Mouse (Mus musculus) cerebellum, adult 11-12 months (tissue): ENCODE measurements around the gene Gatad2b.
A peak's percentile ranks its signal among the peaks of the same experiment; 100 is the strongest.
"Not testable (repeated sequence)": the region's sequence is repeated elsewhere in the genome, so short reads cannot be mapped to it uniquely, and the experiment has no call there.

Experiments used
- DNase-seq: peaks from one replicate; pipeline ENCODE4 v3.0.0; 2022

Gene Gatad2b

GRCm38 (mm10) chr3:90265932-90266741, 26.8 kb upstream of the Gatad2b start:
- DNase-seq = peak; percentile 77

DNA sequence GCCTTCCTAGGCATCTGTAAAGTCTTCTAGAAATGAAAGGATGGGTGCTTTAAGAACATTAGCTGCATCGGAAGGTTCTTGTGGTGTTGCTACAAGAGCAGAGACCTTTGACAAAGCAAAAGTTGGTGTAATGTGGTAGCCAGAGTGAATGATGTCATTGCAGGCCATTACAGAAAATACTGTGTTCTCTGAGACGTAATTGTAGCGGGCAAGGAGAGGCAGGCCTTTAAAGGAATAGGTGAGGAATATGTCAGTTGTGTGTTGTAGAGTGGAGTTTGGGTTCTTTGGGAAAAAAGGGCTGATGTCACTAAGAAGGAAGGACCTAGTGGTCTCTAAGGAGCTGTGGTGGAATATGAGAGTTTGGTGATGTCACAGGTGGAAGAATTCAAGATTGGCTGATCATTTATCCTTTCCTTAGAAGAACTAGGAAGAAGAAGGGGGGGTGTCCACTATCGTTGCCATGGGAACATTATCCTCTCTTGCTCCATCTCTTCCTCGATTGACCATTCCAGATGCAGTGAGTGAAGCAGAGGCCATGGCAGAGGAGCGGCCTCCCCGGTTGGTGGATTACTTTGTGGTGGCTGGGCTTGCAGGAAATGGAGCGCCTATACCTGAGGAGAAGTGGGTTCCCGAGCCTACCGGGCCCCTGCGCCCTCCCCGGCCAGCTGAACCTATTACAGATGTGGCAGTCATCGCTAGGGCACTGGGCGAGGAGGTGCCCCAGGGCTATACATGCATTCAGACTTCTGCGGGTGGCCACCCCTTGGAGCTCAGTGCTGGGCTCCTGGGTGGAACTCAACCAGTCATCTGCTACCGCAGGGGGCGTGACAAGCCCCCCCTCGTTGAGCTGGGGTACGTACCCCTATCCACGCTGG, 25.8 kb upstream of the Gatad2b start:
- peak; percentile 61 for DNase-seq

DNA sequence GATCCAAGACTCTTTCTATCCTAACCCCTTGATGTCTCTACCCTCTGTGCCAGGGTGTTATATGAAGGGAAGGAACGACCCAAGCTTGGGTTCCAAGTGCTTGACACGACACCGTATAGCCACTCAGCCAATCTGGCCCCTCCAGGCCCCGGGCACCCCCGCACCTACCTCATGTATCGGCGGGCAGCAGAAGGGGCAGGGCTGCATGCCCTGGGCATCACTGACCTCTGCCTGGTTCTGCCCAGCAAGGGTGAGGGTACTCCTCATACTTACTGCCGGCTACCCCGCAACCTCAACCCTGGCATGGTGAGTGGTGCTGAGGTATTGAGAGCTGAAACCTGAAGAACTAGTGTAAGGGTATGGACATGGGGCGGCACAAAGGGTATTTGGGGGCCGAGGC, 24.8 kb upstream of the Gatad2b start:
- DNase-seq = peak; percentile 47

DNA sequence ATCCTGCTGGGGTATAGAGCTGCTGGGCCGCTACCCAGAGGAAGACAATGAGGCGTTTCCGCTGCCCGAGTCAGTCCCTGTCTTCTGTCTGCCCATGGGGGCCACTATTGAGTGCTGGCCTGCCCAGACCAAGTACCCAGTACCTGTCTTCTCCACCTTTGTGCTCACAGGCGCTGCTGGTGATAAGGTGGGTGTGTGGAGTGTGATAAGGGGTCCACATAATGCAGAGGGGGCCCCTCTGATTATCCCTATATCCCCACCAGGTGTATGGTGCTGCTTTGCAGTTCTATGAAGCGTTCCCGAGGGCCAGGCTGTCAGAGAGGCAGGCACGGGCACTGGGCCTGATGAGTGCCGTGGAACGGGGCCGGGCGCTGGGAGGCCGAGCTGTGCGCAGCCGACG, 24.0 kb upstream of the Gatad2b start:
- no peak for DNase-seq

DNA sequence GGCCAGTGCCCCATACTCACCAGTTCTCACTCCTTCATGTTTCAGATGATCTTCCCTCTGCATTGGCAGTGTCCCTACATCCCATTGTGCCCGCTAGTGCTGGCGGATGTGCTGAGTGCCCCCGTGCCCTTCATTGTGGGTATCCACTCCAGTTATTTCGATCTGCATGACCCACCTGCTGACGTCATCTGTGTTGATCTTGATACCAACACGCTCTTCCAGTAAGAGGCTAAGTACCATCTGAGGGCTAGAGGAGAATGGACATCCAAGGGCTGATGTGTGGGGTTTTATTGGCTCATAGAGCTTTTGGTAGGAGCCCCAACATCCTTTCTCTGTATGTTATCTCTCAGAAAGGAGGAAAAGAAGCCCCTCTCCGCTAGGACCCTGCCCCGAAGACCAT, 22.2 kb upstream of the Gatad2b start:
- no peak for DNase-seq

DNA sequence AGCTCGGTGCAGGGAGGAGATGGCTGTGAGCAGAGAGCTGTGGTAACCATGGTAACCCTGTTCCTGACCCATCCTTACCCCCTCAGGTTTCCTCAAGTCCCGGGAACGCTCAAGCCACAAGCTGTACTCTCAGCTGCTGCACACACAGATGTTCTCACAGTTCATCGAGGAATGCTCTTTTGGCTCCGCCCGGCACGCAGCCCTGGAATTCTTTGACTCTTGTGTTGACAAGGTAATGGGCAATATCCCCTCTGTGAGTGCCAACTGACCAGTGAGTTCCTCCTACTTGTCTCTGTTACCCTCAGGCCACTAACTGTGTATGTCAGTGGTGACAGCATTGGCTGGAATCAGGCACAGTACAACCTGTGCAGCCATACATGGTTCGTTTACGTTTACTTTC, 20.8 kb upstream of the Gatad2b start:
- peak; percentile 29 for DNase-seq

- DNase-seq = peak; percentile 38
Observed at GRCm38 (mm10) chr3:90273855-90274254, 19.1 kb upstream of the Gatad2b start.

DNA sequence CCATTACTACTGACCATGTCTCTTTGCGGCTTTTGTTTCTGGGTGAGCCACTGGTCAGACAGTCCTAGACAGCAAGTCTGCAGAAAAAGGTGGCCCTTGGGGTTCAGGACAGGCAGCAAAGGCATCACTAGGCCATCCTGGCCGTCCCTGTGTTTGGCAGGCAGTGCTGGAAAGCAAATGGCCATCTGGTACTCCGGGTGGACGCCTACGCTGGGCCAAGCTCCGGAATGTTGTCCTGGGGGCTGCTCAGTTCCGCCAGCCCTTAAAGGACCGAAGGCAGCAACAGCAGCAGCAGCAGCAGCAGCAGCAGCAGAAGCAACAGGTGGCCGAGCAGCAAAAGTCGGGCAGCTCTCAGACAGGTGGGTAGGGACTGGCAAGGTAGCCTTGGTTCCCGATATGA, 17.7 kb upstream of the Gatad2b start:
- peak; percentile 86 for DNase-seq

- DNase-seq = peak; percentile 71
Observed at GRCm38 (mm10) chr3:90276858-90277257, 16.1 kb upstream of the Gatad2b start.

- peak; percentile 95 for DNase-seq
Observed at GRCm38 (mm10) chr3:90277793-90278192, 15.2 kb upstream of the Gatad2b start.

DNA sequence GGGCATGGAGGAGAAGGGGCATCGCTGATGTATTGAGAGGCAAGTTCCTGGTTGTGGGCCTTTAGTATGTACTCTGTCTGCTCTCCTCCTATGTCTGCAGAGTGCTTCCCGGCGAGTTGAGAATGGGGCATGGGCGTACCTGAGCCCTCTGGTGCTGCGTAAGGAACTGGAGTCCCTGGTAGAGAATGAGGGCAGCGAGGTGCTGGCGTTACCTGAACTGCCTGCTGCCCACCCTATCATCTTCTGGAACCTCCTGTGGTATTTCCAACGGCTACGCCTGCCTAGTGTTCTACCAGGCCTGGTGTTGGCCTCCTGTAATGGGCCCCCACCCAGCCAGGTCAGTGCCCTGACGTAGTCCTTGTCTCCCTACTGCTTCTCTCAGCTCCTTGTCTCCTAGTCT, 14.8 kb upstream of the Gatad2b start:
- peak; percentile 57 for DNase-seq

DNA sequence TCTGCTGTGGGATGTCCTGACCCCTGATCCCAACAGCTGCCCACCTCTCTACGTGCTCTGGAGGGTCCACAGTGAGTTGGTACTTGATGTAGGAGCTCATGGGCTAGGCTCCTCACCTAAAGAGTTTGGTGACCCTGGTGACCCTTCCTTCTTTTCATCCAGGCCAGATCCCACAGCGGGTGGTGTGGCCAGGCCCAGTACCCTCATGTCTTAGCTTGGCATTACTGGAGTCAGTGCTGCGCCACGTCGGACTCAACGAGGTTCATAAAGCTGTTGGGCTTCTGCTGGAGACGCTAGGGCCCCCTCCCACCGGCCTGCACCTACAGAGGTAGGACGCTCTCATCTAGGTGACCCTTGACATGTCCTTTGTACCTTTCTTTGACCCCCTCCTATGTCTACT, 13.8 kb upstream of the Gatad2b start:
- peak; percentile 47 for DNase-seq

DNA sequence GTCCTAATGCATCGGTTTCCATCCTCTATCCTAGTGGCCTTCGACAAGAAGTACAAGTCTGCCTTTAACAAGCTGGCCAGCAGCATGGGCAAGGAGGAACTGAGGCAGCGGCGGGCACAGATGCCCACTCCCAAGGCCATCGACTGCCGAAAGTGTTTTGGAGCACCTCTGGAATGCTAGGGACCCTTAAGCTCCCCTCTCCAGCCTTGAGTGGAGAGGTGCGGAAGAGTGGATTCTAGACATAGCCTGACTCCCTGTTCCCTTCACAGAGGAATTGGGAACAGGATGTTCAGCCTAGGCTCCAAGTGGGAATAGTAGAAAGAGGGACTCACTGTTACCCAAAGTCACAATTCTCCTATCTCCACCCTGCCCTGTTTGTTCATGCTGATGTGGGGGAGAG, 13.2 kb upstream of the Gatad2b start:
- peak; percentile 19 for DNase-seq

DNA sequence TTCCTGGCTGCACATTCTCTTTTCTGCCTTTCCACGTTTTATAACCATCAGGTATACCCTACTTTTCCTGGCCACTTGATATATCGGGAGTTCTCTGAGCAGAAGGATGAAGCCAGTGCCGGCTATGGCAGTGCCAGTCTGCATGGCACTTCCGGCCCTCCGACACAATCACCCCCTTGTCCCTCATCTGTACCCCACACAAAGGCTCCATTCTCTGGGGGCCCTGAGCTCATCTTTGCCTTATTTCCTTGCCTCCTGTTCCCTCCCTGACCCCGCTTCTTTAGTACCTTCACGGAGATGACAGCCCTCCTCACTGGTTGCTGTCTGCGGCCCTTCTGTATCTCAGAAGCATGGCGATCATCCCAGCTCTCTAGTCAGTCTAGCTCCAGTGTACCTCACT, 12.3 kb upstream of the Gatad2b start:
- peak; percentile 27 for DNase-seq

DNA sequence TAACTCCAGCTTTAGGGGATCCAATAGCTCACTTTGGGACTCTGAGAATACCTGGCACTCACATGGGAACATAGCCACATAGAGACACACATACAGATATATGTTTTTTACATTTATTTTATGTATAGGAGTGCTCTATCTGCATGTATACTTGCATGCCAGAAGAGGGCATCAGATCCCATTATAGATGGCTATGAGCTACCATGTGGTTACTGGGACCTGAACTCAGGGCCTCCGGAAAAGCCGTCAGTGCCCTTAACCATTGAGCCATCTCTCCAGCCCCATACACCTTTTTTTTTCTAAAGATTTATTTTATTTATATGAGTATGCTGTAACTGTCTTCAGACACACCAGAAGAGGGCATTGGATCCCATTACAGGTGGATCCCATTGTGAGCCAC, 8.8 kb upstream of the Gatad2b start:
- DNase-seq = no peak

DNA sequence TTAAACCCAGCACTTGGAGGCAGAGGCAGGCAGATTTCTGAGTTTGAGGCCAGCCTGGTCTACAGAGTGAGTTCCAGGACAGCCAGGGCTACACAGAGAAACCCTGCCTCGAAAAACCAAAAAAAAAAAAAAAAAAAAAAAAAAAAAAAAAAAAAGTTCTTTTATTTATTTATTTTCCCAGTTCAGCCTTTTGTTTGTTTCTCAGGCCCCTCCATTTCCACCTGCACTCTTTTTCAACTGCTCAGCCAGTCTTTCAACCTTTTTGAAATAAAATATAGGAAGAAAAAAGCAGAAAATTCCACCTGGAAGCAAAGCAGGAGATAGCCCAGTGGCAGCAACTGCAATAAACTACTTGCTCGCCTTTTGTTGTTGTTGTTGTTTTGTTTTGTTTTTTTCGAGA, 3.6 kb upstream of the Gatad2b start:
- DNase-seq = not testable (repeated sequence)

GRCm38 (mm10) chr3:90290602-90291001, 2.4 kb upstream of the Gatad2b start:
- DNase-seq = no peak

DNA sequence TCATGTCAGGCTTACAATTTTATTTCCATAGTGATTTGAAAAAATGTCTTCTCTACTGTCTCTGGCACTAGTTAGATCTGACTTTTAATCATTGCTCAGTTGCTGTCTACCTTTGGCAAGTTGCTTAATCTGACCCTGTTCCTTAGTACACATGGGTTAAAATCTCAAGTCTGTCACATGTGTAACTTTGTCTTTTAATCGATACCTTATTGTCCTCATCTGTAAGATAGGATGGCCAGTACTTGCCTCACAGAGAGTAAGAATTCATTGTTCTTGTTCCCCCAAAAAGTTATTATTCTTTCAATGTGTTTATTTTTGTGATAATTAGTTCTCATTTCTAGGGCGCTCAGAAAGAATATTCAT, 1.0 kb upstream of the Gatad2b start:
- DNase-seq = no peak

DNA sequence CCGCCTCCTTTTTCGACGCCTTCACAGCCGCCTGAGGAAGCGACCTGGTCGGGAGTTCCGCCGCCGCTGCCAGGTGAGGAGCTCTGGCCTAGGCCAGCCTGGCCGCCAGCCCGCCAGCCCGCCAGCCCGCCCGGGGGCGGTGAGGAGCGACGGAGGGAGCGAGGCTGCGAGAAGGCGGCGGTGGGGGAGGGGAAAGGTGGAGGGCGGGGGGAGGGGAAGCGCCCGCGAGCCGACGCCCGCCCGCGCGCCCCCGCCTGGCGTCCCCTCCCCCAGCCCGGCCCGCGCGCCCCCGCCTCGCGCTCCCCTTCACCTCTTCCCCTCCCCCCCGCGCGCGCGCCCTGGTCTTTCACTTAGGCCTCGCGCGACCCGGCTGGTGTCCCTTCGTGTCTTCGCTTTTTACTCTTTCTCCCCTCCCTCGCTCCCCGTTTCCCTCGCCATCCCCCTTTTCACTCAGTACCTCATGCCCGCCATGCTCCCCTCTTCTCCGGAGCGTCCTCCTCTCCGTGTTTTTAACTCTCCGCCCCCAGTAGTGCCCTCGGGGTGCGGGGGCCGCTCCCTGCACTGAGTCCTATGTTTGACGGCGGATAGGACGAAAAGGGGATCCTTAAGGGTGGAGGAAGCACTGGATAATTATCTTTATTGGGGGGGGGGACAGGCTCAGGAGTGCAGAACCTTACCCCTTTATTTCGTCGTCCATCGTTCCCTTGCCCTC, 530 bp downstream of the Gatad2b start:
- DNase-seq = peak; percentile 64

GRCm38 (mm10) chr3:90294064-90294440, 1.1 kb downstream of the Gatad2b start:
- DNase-seq = no peak

DNA sequence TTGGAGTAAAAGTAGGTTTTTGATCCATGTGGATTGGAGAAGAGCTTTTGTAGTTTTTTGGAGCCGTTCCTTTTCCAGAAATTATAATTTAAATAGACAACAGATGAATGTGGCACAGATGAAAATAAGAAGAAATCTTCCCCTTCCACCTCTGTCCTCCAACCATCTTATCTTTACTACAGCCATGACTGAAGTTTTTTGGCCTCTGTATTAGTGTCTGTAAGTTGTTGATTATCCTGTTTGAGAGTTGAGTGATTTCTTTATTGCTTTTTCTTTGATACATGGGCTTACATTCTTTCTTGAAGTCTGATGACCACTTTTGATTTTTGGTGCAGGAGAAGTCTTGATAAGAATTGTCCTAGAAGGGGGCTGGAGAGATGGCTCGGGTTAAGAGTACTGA, 1.7 kb downstream of the Gatad2b start:
- no peak for DNase-seq

DNA sequence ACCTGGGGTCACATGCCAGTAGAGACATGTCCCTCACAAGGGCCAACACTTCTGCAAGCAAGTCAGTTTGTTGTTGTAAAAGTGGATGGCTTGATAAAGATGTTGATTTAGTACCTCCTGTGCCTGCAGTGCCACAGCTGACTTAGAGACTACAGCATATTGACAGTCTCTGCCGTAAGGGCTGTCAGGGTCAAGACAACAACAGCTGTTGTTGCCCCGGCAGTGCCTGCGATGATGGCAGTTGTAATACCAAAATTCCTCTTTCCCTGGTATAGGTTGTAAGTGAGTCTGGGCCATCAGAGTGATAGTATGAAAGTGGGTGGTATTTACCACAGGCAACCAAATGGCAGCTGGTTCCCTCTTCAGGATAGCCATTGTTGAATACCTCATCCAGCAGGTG, 12.8 kb downstream of the Gatad2b start:
- DNase-seq = no peak

DNA sequence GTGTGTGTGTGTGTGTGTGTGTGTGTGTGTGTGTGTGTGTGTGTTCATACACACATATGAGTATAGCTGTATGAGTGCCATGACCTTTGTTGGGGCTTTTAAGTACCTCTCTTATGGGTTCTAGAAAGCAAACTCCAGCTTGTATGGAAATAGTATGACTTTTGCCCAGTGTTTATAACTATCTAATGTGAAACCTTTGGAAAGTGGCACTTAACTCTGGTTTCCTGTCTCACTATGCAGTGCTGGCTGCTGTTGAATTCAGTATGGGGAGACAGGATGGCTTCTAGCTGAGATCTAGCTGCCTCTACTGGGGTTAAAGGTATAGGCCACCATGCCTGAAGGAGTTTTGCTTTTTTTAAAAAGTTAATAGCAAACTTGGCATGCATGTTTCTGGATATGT, 16.6 kb downstream of the Gatad2b start:
- DNase-seq = no peak

GRCm38 (mm10) chr3:90313367-90313766, 20.4 kb downstream of the Gatad2b start:
- no peak for DNase-seq
